Mouse (Mus musculus) liver, postnatal 0 days (tissue): ENCODE data around the gene Fads3. TPM values are rescaled to one million over a fixed set of nuclear protein-coding genes. Genes with fewer than 3 reads are reported as not detected.

Source experiments
- ATAC-seq: fragments of 200-750 bp; cut with Nextera tagmentation; 2 replicates; pipeline ENCODE4 v1.8.0; 2017; ENCODE audit warnings: mild to moderate bottlenecking, moderate library complexity
- DNase-seq: peaks from one replicate; pipeline ENCODE4 v3.0.0-alpha.2; 2016
- H3K27ac ChIP-seq: fragments of 300-500 bp; sonication (generic); 2 replicates; pipeline ENCODE4 v1.5.1; 2014; ENCODE audit warnings: antibody characterized with exemption, moderate library complexity, mild to moderate bottlenecking, low read depth
- H3K27me3 ChIP-seq: fragments of 300-500 bp; sonication (generic); 2 replicates; pipeline ENCODE4 v1.6.1; 2014; ENCODE audit warnings: low read length, control low read depth, mixed read lengths; ENCODE audit not compliant: insufficient read depth
- H3K36me3 ChIP-seq: fragments of 300-500 bp; sonication (generic); replicated peaks from 2 replicates; pipeline ENCODE4 v1.6.1; 2014; ENCODE audit warnings: mild to moderate bottlenecking, control low read depth, low read length, moderate library complexity, mixed read lengths; ENCODE audit not compliant: insufficient read depth
- H3K4me1 ChIP-seq: fragments of 300-500 bp; sonication (generic); 2 replicates; pipeline ENCODE4 v1.6.1; 2014; ENCODE audit warnings: antibody characterized with exemption, mild to moderate bottlenecking, control low read depth; ENCODE audit not compliant: insufficient read depth
- H3K4me2 ChIP-seq: fragments of 300-500 bp; sonication (generic); 2 replicates; pipeline ENCODE4 v1.6.1; 2014; ENCODE audit warnings: low read depth, mild to moderate bottlenecking, low read length, moderate library complexity, mixed read lengths
- H3K4me3 ChIP-seq: fragments of 300-500 bp; sonication (generic); 2 replicates; pipeline ENCODE4 v1.5.1; 2014; ENCODE audit warnings: low read depth, low read length
- H3K9ac ChIP-seq: fragments of 300-500 bp; sonication (generic); replicated peaks from 2 replicates; pipeline ENCODE4 v1.6.1; 2014; ENCODE audit warnings: mild to moderate bottlenecking, moderate library complexity
- H3K9me3 ChIP-seq: fragments of 300-500 bp; sonication (generic); 2 replicates; pipeline ENCODE4 v1.6.1; 2016; ENCODE audit warnings: mild to moderate bottlenecking, control low read depth, low read length, mixed read lengths
- CTCF ChIP-seq: sonication (generic); IDR thresholded peaks from 2 replicates; pipeline ENCODE4 v1.5.1; 2016; ENCODE audit warnings: antibody characterized with exemption, low read depth
- EP300 ChIP-seq: IDR thresholded peaks from 2 replicates; pipeline ENCODE4 v1.6.1; 2016; ENCODE audit warnings: antibody characterized with exemption, low read depth, mild to moderate bottlenecking
- WGBS: fragments of 180-500 bp; shearing (Covaris S2); extraction: QIAGEN DNeasy Blood & Tissue Kit; methylation state at CpG from one replicate; pipeline ENCODE4 v1.1.7; 2014; ENCODE audit not compliant: insufficient replicate concordance; 5-methylcytosine and 5-hydroxymethylcytosine counted together
- polyA plus RNA-seq: library from polyadenylated mRNA; unstranded; fragments of >200 nt; fragmentation: Nextera tagmentation; extraction: Ambion mirVana; gene quantifications from 2 replicates; pipeline ENCODE4 v1.2.1, GENCODE M21; 2015

Fads3 gene
- polyA plus RNA-seq, 1 experiment from 2014 or later, result 1.7 TPM

DNA sequence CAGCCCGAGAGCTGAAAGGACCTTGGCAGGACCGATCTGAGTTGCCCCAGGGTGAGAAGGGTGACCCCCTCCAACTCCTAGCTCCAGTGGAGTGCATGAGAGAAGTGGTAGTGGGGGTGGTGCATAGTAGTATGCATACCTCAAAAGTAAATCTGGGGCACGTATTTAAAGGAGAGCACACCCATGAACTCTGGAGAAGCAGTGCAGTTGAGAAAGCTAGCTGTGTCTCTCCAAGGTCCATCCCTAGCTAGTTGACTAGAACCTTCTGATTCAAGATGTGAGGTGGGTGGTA is 22.9 kb upstream of the Fads3 start:
- Histone ChIP-seq H3K4me2 (peak overlapping the region; percentile 94), H3K4me1 (peaks cover 55% of the 10 kb centered on the region), H3K27ac (0 out of 2 replicates have a peak overlapping the region, but pooled peaks have one; percentile 36), H3K36me3 (peaks cover 14% of the 10 kb centered on the region), H3K9me3 (no peaks in the 10 kb centered on the region), H3K9ac (peak overlapping the region; percentile 67), H3K4me3 (peak overlapping the region; percentile 66), H3K27me3 (no peaks in the 10 kb centered on the region)
- TF ChIP-seq CTCF, result no peak
- TF ChIP-seq EP300, result no peak
- WGBS, result 2% methylated on average over 3 of the region's 3 CpGs
- ATAC-seq, result no peak
- DNase-seq, result no peak

DNA sequence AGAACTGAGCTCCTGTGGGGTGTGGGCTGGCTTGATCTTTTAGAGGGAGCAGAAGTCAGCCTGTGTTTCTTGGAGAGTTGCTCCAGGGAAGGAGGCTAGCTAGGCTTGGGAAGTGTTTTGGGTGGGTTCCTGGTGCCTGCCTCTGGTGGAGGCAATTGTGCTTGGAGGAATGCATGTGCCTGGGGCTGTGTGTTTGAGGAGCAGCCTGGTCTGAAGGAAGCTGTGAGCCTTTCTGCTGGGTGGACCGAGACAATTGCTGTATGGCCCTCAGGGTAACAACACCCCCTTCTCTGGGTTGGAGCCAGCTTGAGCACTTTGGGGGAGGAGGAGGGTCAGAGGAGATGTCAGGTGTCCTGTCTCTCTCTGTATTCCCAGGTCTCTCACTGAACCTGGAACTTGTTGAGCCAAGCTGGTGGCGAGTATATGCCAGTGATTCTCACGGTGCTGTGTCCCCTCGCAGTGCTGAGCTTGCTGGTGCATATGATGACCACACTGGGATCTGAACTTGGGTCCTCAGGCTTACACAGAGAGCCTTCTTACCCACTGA is 22.1 kb upstream of the Fads3 start:
- Histone ChIP-seq H3K36me3 (peaks cover 14% of the 10 kb centered on the region), H3K4me1 (peaks cover 47% of the 10 kb centered on the region)
- WGBS, result 75% methylated on average over 4 of the region's 4 CpGs

DNA sequence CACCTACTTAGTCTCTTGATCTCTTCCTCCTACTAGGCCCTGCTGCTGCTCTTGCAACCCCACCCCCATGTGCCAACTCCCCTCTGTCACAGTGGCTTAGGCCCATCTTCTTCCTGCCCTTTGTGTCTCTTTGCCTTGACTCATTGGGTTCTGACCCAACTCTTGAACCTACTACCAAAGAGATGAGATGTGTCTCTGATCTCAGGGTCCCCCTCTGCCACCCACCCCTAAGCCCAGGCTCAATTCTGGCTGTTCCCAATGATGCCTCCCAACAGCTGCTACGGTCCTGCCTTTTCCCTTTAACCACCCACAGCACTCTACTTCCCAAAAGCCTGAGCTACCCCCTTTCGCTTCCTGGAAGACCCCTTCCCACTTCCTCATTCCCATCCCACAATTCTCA is 19.4 kb upstream of the Fads3 start:
- no peaks in the 10 kb centered on the region for H3K9me3 ChIP-seq
- no peak for TF ChIP-seq CTCF
- peaks cover 17% of the 10 kb centered on the region for H3K36me3 ChIP-seq
- peak overlapping the region; percentile 14; the same call in 1 of the 2 replicates for H3K4me2 ChIP-seq
- H3K27me3 ChIP-seq, result no peaks in the 10 kb centered on the region
- ATAC-seq, result no peak
- H3K27ac ChIP-seq, result peak overlapping the region; percentile 19; the same call in 1 of the 2 replicates
- no peak for DNase-seq
- H3K4me3 ChIP-seq, result no peak overlapping the region
- no peak overlapping the region for H3K9ac ChIP-seq
- 63% methylated on average over 2 of the region's 2 CpGs for WGBS
- H3K4me1 ChIP-seq, result peaks cover 58% of the 10 kb centered on the region

More for the DNA sequence above, 22.1 kb upstream of the Fads3 start:
- H3K4me2 ChIP-seq, result peak overlapping the region; percentile 94
- no peak for ATAC-seq
- no peak overlapping the region for H3K27ac ChIP-seq
- H3K9ac ChIP-seq, result peak overlapping the region; percentile 67
- H3K27me3 ChIP-seq, result no peaks in the 10 kb centered on the region
- peak; percentile 13 for DNase-seq
- TF ChIP-seq EP300, result no peak
- TF ChIP-seq CTCF, result no peak
- peak overlapping the region; percentile 66 for H3K4me3 ChIP-seq
- no peaks in the 10 kb centered on the region for H3K9me3 ChIP-seq

DNA sequence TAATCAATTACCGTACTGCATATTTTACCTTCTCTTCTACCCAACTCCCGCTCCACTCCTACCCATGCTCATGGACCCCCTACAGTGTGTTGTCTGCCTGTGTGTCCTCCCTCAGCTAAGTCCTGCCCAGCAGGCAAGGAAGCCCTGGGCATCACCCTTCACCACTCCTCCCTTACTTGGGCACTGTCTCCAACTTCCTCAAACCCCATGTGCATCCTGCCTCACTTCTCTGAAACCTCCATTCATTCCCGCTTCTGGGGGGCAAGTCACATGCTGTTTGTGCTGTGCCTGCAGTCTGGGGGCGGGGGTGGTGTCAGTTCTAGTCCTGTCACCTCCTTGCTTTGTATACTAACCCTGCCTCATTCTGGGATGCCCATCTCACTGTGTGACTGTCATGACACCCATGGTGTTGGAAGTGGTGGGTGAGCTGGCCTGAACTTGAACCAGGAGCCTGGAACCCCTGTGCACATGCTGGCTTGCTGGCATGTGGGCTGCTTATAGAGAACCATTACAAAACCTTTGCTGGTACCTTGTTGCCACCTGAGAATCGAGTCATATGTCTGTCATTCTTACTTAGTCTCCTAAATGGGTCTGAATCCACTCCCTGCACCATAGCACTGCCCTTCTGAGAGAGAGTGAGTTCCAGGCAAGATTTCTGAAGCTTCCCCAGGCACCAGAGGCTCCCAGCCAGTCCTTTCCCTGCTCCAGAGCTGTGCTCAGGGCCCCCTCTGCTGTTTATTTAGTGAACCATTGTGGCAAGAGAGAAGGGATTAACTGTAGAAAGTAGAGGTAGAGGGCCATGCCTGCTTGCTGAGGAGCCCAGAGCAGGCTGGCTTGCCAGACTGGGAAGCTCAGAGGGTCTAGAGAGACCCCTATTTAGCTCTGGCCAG is 18.7 kb upstream of the Fads3 start:
- DNase-seq (no peak), ATAC-seq (no peak)
- no peak overlapping the region for H3K4me2 ChIP-seq

DNA sequence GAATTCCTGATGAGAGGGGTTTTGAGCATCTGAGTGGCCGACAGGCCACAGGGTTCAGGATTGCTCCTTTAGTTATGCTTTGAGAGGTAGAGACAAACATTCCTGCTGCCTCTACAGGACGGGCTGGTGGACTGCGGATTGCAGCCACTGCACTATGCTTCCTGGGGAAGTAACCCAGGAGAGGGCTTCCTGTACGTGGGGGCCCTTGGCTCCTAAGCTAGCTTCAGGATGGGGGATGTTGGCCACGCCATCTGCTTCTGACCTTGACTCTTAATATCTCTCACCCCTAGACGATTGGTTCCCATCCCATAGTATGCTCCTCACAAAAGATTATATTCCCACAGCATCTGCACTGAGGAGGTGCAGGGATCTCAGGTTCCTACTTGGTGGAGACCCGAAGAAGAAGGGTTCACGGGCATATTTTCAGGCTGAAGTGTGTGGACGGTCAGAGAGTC is 18.0 kb upstream of the Fads3 start:
- WGBS, result 39% methylated on average over 9 of the region's 9 CpGs
- H3K4me2 ChIP-seq, result no peak overlapping the region
- H3K36me3 ChIP-seq, result peaks cover 27% of the 10 kb centered on the region
- no peaks in the 10 kb centered on the region for H3K9me3 ChIP-seq
- TF ChIP-seq CTCF (no peak), EP300 (no peak)
- H3K27me3 ChIP-seq, result no peaks in the 10 kb centered on the region
- peaks cover 48% of the 10 kb centered on the region for H3K4me1 ChIP-seq
- peak; percentile 20 for ATAC-seq
- no peak for DNase-seq
- peak overlapping the region; percentile 60 for H3K27ac ChIP-seq
- no peak overlapping the region for H3K4me3 ChIP-seq
- no peak overlapping the region for H3K9ac ChIP-seq

More for the DNA sequence above, 18.7 kb upstream of the Fads3 start:
- Histone ChIP-seq H3K36me3 (peaks cover 23% of the 10 kb centered on the region), H3K4me1 (peaks cover 53% of the 10 kb centered on the region), H3K9me3 (no peaks in the 10 kb centered on the region), H3K27ac (peak overlapping the region; percentile 60), H3K27me3 (no peaks in the 10 kb centered on the region), H3K9ac (no peak overlapping the region), H3K4me3 (no peak overlapping the region)
- 58% methylated on average over 5 of the region's 5 CpGs for WGBS
- TF ChIP-seq EP300, result no peak
- peak; percentile 63 for TF ChIP-seq CTCF

DNA sequence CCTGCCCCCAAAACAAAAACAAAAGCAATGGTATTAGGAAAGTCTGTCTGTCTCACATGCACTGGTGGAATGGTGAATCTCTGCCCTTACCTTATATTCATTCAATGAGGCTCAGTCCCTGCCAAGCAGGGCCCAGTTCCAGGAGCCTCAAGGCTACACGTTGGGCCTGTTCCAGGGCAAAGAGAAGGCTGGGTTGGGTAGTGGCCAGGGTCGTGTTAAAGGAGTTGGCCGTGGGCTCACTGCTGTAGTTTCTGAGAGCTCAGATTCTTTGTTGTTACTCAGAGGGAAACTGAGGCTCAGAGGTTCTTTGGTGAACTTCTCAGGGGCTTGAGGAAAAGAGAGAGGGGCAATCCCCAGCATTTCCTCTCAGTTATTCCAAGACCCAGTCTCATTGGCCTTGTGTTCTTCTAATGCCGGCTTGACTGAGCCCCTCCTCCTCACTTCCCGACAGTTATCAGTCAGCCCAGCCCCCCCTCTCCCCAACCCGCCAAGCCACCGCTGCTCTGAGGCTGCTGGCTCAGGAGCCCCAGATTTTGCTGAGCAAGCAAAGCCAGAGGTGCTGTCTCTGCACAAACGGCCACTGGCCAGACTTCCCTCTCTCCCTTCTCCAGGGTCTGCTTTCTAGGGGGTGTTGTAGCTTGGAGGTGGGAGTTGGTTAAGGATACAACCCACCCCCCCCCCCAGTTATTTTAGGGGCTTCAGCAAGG is 16.0 kb upstream of the Fads3 start:
- peaks cover 33% of the 10 kb centered on the region for H3K36me3 ChIP-seq
- WGBS, result 17% methylated on average over 8 of the region's 8 CpGs
- ATAC-seq, result peak; percentile 61
- TF ChIP-seq CTCF (no peak), EP300 (no peak)
- no peak overlapping the region for H3K4me2 ChIP-seq
- H3K4me1 ChIP-seq, result peaks cover 33% of the 10 kb centered on the region
- peak; percentile 59 for DNase-seq
- H3K4me3 ChIP-seq, result no peak overlapping the region
- no peak overlapping the region for H3K9ac ChIP-seq
- no peaks in the 10 kb centered on the region for H3K9me3 ChIP-seq
- H3K27ac ChIP-seq, result peak overlapping the region; percentile 61
- H3K27me3 ChIP-seq, result no peaks in the 10 kb centered on the region
